Mouse (Mus musculus) intestine, embryonic 14.5 days (tissue): Measurements from ENCODE around the gene Ercc2. TPM values are rescaled to one million over a fixed set of nuclear protein-coding genes. Genes with fewer than 3 reads are reported as not detected.

Experiments
- ATAC-seq: fragments of 200-750 bp; cut with Nextera tagmentation; replicated peaks from 2 replicates; pipeline ENCODE4 v1.8.0; 2017; ENCODE audit warnings: low read depth, moderate number of reproducible peaks, moderate TSS enrichment, moderate library complexity; ENCODE audit not compliant: low FRiP score, low TSS enrichment
- DNase-seq: peaks from one replicate; pipeline ENCODE4 v3.0.0-alpha.2; 2018; ENCODE audit warnings: low spot score
- H3K27ac ChIP-seq: fragments of 300-500 bp; sonication (generic); 2 replicates; pipeline ENCODE4 v1.5.1; 2014; ENCODE audit warnings: low read depth, mild to moderate bottlenecking, control low read depth
- H3K27me3 ChIP-seq: fragments of 300-500 bp; sonication (generic); replicated peaks from 2 replicates; pipeline ENCODE4 v1.6.1; 2014; ENCODE audit warnings: low read length, control low read depth; ENCODE audit not compliant: control insufficient read depth, insufficient read depth
- H3K36me3 ChIP-seq: fragments of 300-500 bp; sonication (generic); 2 replicates; pipeline ENCODE4 v1.6.1; 2014; ENCODE audit warnings: low read length, control low read depth; ENCODE audit not compliant: control insufficient read depth, insufficient read depth
- H3K4me1 ChIP-seq: fragments of 300-500 bp; sonication (generic); replicated peaks from 2 replicates; pipeline ENCODE4 v1.6.1; 2014; ENCODE audit warnings: low read length, control low read depth, mixed read lengths; ENCODE audit not compliant: control insufficient read depth, insufficient read depth
- H3K4me2 ChIP-seq: fragments of 300-500 bp; sonication (generic); 2 replicates; pipeline ENCODE4 v1.6.1; 2014; ENCODE audit warnings: low read length
- H3K4me3 ChIP-seq: fragments of 300-500 bp; sonication (generic); 2 replicates; pipeline ENCODE4 v1.5.1; 2014; ENCODE audit warnings: low read depth, low read length, control low read depth, mixed read lengths
- H3K9ac ChIP-seq: fragments of 300-500 bp; sonication (generic); 2 replicates; pipeline ENCODE4 v1.6.1; 2014; ENCODE audit warnings: mild to moderate bottlenecking, low read length
- H3K9me3 ChIP-seq: fragments of 300-500 bp; sonication (generic); 2 replicates; pipeline ENCODE4 v1.6.1; 2016; ENCODE audit warnings: low read length, control low read depth; ENCODE audit not compliant: control insufficient read depth
- WGBS: fragments of 180-500 bp; shearing (Covaris S2); extraction: QIAGEN DNeasy Blood & Tissue Kit; methylation state at CpG from one replicate; pipeline ENCODE4 v1.1.7; 2014; 5-methylcytosine and 5-hydroxymethylcytosine counted together
- microRNA counts: library from miRNA; unstranded; fragments of <30 nt; microRNA quantifications from one replicate; lab custom pipeline; 2016
- microRNA-seq: library from miRNA; unstranded; fragments of <30 nt; microRNA quantifications from one replicate; pipeline ENCODE4, GENCODE M21; 2016
- polyA plus RNA-seq: library from polyadenylated mRNA; unstranded; fragments of >200 nt; fragmentation: Nextera tagmentation; extraction: Ambion mirVana; gene quantifications from 2 replicates; pipeline ENCODE4 v1.2.1, GENCODE M21; 2014

Ercc2 gene
- polyA plus RNA-seq, 1 experiment from 2014 or later = 11.3 TPM

DNA sequence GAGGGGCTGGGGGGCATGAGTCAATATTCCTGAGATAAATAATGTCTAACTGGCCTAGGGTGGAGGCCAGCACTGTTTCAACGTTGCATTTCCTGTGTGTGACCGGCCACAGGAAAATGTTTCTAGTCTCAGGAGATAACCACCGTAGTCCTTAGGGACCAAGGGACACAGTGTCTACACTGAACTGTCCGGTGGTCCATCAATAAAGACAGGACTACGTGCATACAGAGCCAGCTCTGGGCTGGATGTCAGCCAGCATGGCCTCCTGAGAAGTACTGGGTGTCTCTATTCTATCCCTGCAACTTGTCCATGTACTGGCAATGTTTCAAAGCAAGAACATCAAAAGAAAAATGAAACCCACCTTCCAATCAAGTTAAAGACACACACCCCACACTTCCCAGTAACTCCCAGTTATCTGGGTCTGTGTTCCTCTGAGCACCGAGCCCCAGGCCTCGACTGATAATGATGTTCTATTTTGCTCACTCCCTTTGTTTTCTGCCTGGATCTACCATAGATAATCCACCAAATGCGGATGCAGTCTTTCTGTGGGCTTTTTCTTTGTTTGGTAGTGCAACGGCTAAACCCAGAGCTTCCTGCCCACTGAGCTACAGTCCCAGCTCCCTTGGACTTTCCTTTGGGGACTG, 59.8 kb downstream of the Ercc2 start:
- DNase-seq = no peak
- no peak overlapping the region for H3K27ac ChIP-seq
- 88% methylated on average over 9 of the region's 9 CpGs for WGBS
- no peaks in the 10 kb centered on the region for H3K9me3 ChIP-seq
- no peak for ATAC-seq
- no peaks in the 10 kb centered on the region for H3K4me1 ChIP-seq
- H3K4me2 ChIP-seq = no peak overlapping the region
- no peak overlapping the region for H3K9ac ChIP-seq
- peaks cover 66% of the 10 kb centered on the region for H3K36me3 ChIP-seq
- no peak overlapping the region for H3K4me3 ChIP-seq
- no peaks in the 10 kb centered on the region for H3K27me3 ChIP-seq

DNA sequence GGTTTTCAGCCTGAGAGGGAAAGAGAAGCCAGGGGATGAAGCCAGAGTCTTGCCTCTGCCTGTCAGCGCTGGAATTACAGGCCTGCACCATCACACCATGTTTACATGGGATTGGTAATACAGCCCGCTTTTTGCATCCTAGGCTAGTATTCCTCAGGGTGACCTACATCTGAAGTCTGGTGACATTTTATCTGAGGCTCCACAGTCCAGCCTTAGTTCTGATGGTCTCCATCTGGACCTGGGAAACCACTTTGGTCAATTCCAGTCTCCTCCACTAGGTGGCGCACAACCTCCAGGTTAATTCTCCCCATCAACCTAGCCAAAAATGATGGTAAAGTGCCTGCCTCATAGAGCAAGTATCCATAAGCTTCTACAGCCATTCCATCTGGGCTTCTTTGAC, 61.5 kb downstream of the Ercc2 start:
- Histone ChIP-seq H3K4me3 (no peak overlapping the region), H3K4me1 (no peaks in the 10 kb centered on the region), H3K27me3 (no peaks in the 10 kb centered on the region), H3K9me3 (no peaks in the 10 kb centered on the region), H3K36me3 (peaks cover 71% of the 10 kb centered on the region), H3K27ac (no peak overlapping the region), H3K4me2 (no peak overlapping the region), H3K9ac (no peak overlapping the region)
- DNase-seq (peak; percentile 97), ATAC-seq (no peak; the same call in 1 of the 2 replicates)
- WGBS = 44% methylated on average over 3 of the region's 3 CpGs

GRCm38 (mm10) chr7:19444801-19445200, 63.0 kb downstream of the Ercc2 start:
- no peak overlapping the region for H3K27ac ChIP-seq
- ATAC-seq (no peak), DNase-seq (no peak)
- H3K36me3 ChIP-seq = peaks cover 81% of the 10 kb centered on the region
- 81% methylated on average over 12 of the region's 12 CpGs for WGBS
- no peaks in the 10 kb centered on the region for H3K4me1 ChIP-seq
- H3K9ac ChIP-seq = no peak overlapping the region
- no peak overlapping the region for H3K4me2 ChIP-seq
- H3K4me3 ChIP-seq = no peak overlapping the region
- H3K27me3 ChIP-seq = no peaks in the 10 kb centered on the region
- no peaks in the 10 kb centered on the region for H3K9me3 ChIP-seq

MicroRNAs within 50 kb of the gene (microRNA counts, 519-probe panel; counts per million panel counts)
- microRNA mmu-miR-343 (lab: Ali Mortazavi, UCI) = not detected

Small RNAs within 50 kb of the gene (microRNA-seq; reads per million reads assigned to microRNA genes)
- gene Mir343 = not detected

Other genes starting within 250 kb of the Ercc2 start
- 10.1 and 11.0 TPM in 2 replicates for gene Qpctl, start 232.7 kb upstream of the Ercc2 start, polyA plus RNA-seq
- gene Snrpd2, start 232.3 kb upstream of the Ercc2 start, polyA plus RNA-seq = 166 and 167 TPM in 2 replicates
- gene Gipr, start 215.9 kb upstream of the Ercc2 start, polyA plus RNA-seq = 2.2 and 2.7 TPM in 2 replicates
- gene Eml2, start 205.6 kb upstream of the Ercc2 start, polyA plus RNA-seq = 1.9 and 2.9 TPM in 2 replicates
- 1.2 and 1.5 TPM in 2 replicates for gene Gpr4, start 169.5 kb upstream of the Ercc2 start, polyA plus RNA-seq
- gene Opa3, start 153.7 kb upstream of the Ercc2 start, polyA plus RNA-seq = 37.4 and 43.9 TPM in 2 replicates
- 78.5 and 79.2 TPM in 2 replicates for gene Vasp, start 110.2 kb upstream of the Ercc2 start, polyA plus RNA-seq
- 0.14 and 0.31 TPM in 2 replicates for gene Ppm1n, start 101.9 kb upstream of the Ercc2 start, polyA plus RNA-seq
- 12.2 and 14.3 TPM in 2 replicates for gene Rtn2, start 99.4 kb upstream of the Ercc2 start, polyA plus RNA-seq
- 0.08 and 0.49 TPM in 2 replicates for gene Fosb, start 72.0 kb upstream of the Ercc2 start, polyA plus RNA-seq
- 71.8 and 82.9 TPM in 2 replicates for gene Ercc1, start 37.2 kb upstream of the Ercc2 start, polyA plus RNA-seq
- 23.9 and 25.8 TPM in 2 replicates for gene Cd3eap, start 22.5 kb upstream of the Ercc2 start, polyA plus RNA-seq
- gene Ppp1r13l, start 22.3 kb upstream of the Ercc2 start, polyA plus RNA-seq = 4.4 and 4.9 TPM in 2 replicates
- gene Klc3, start 22.1 kb downstream of the Ercc2 start, polyA plus RNA-seq = 2.4 and 3.4 TPM in 2 replicates
- gene Ckm, start 22.8 kb downstream of the Ercc2 start, polyA plus RNA-seq = 0.60 and 1.1 TPM in 2 replicates
- gene Mark4, start 76.8 kb downstream of the Ercc2 start, polyA plus RNA-seq = 7.5 and 8.5 TPM in 2 replicates
- gene Exoc3l2, start 81.3 kb downstream of the Ercc2 start, polyA plus RNA-seq = 0.76 and 0.90 TPM in 2 replicates
- gene Bloc1s3, start 126.4 kb downstream of the Ercc2 start, polyA plus RNA-seq = 0.93 and 1.2 TPM in 2 replicates
- 113 TPM in 2 replicates for gene Trappc6a, start 126.4 kb downstream of the Ercc2 start, polyA plus RNA-seq
- gene Nkpd1, start 135.8 kb downstream of the Ercc2 start, polyA plus RNA-seq = 0.09 and 0.27 TPM in 2 replicates
- gene Ppp1r37, start 181.1 kb downstream of the Ercc2 start, polyA plus RNA-seq = 4.4 and 6.0 TPM in 2 replicates
- 1.1 and 1.4 TPM in 2 replicates for gene Zfp296, start 195.3 kb downstream of the Ercc2 start, polyA plus RNA-seq
- 176 and 180 TPM in 2 replicates for gene Gemin7, start 195.6 kb downstream of the Ercc2 start, polyA plus RNA-seq
- 41.4 and 46.4 TPM in 2 replicates for gene Clasrp, start 222.5 kb downstream of the Ercc2 start, polyA plus RNA-seq
- gene Relb, start 247.4 kb downstream of the Ercc2 start, polyA plus RNA-seq = 9.4 and 9.5 TPM in 2 replicates